Mouse (Mus musculus) liver, postnatal 0 days (tissue): ENCODE data around the gene Actr6. TPM values are rescaled to one million over a fixed set of nuclear protein-coding genes. Genes with fewer than 3 reads are reported as not detected.

Experiments used
- ATAC-seq: fragments of 200-750 bp; cut with Nextera tagmentation; 2 replicates; pipeline ENCODE4 v1.8.0; 2017; ENCODE audit warnings: mild to moderate bottlenecking, moderate library complexity
- DNase-seq: peaks from one replicate; pipeline ENCODE4 v3.0.0-alpha.2; 2016
- H3K27ac ChIP-seq: fragments of 300-500 bp; sonication (generic); 2 replicates; pipeline ENCODE4 v1.5.1; 2014; ENCODE audit warnings: antibody characterized with exemption, moderate library complexity, mild to moderate bottlenecking, low read depth
- H3K27me3 ChIP-seq: fragments of 300-500 bp; sonication (generic); 2 replicates; pipeline ENCODE4 v1.6.1; 2014; ENCODE audit warnings: low read length, control low read depth, mixed read lengths; ENCODE audit not compliant: insufficient read depth
- H3K36me3 ChIP-seq: fragments of 300-500 bp; sonication (generic); replicated peaks from 2 replicates; pipeline ENCODE4 v1.6.1; 2014; ENCODE audit warnings: mild to moderate bottlenecking, control low read depth, low read length, moderate library complexity, mixed read lengths; ENCODE audit not compliant: insufficient read depth
- H3K4me1 ChIP-seq: fragments of 300-500 bp; sonication (generic); 2 replicates; pipeline ENCODE4 v1.6.1; 2014; ENCODE audit warnings: antibody characterized with exemption, mild to moderate bottlenecking, control low read depth; ENCODE audit not compliant: insufficient read depth
- H3K4me2 ChIP-seq: fragments of 300-500 bp; sonication (generic); 2 replicates; pipeline ENCODE4 v1.6.1; 2014; ENCODE audit warnings: low read depth, mild to moderate bottlenecking, low read length, moderate library complexity, mixed read lengths
- H3K4me3 ChIP-seq: fragments of 300-500 bp; sonication (generic); 2 replicates; pipeline ENCODE4 v1.5.1; 2014; ENCODE audit warnings: low read depth, low read length
- H3K9ac ChIP-seq: fragments of 300-500 bp; sonication (generic); replicated peaks from 2 replicates; pipeline ENCODE4 v1.6.1; 2014; ENCODE audit warnings: mild to moderate bottlenecking, moderate library complexity
- H3K9me3 ChIP-seq: fragments of 300-500 bp; sonication (generic); 2 replicates; pipeline ENCODE4 v1.6.1; 2016; ENCODE audit warnings: mild to moderate bottlenecking, control low read depth, low read length, mixed read lengths
- CTCF ChIP-seq: sonication (generic); IDR thresholded peaks from 2 replicates; pipeline ENCODE4 v1.5.1; 2016; ENCODE audit warnings: antibody characterized with exemption, low read depth
- EP300 ChIP-seq: IDR thresholded peaks from 2 replicates; pipeline ENCODE4 v1.6.1; 2016; ENCODE audit warnings: antibody characterized with exemption, low read depth, mild to moderate bottlenecking
- WGBS: fragments of 180-500 bp; shearing (Covaris S2); extraction: QIAGEN DNeasy Blood & Tissue Kit; methylation state at CpG from one replicate; pipeline ENCODE4 v1.1.7; 2014; ENCODE audit not compliant: insufficient replicate concordance; 5-methylcytosine and 5-hydroxymethylcytosine counted together
- polyA plus RNA-seq: library from polyadenylated mRNA; unstranded; fragments of >200 nt; fragmentation: Nextera tagmentation; extraction: Ambion mirVana; gene quantifications from 2 replicates; pipeline ENCODE4 v1.2.1, GENCODE M21; 2015

Actr6 gene
- polyA plus RNA-seq, 1 experiment from 2014 or later, result 19.2 TPM

DNA sequence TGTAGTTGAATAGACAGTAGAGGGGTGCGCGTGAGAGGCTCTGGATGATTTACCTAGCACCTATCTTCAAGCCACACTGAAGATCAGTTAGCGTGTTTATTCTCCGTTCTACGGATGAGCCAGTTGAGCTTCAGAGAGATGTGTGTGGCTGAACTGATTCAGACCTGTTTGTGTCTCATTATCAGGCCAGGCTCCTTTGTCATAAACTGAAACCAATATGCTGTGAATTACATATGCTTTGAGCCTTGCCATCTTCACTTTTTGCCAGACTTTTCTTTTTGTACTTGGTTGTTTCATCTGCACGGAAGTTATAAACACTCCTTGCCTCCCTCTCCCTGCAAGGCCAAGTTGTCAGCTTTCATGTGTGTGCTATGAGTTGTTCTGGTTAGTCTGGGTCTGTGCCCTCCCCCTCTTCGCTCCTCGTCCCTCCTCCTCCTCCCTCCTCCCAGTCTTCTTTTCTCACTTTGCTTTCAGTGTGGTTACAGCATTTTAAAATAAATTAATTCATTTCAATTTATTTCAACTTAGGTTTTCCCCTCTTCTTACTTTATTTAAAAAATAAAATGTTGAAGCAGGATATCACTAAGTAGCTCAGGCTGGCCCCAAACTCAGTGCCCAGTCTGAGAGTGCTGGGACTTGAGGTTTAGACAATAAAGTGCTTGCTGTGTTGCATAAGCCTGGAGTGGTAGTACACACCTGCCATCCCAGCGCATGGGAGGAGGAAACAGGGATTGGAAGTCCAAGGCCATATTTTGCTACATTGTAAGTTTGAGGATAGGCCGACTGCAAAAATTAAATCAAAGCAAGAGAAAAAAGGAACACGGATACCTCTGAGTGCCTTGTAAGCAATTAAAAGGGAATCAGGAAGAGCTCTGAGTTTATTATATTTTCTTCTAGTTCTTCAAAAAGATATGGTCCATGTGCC, 34.0 kb upstream of the Actr6 start:
- Histone ChIP-seq H3K27me3 (no peaks in the 10 kb centered on the region), H3K4me1 (peaks cover 11% of the 10 kb centered on the region), H3K36me3 (no peaks in the 10 kb centered on the region), H3K9me3 (no peaks in the 10 kb centered on the region), H3K4me3 (no peak overlapping the region), H3K4me2 (no peak overlapping the region), H3K9ac (no peak overlapping the region), H3K27ac (no peak overlapping the region)
- DNase-seq, result no peak
- TF ChIP-seq CTCF, result no peak
- TF ChIP-seq EP300, result no peak
- 64% methylated on average over 11 of the region's 11 CpGs for WGBS
- ATAC-seq, result no peak

DNA sequence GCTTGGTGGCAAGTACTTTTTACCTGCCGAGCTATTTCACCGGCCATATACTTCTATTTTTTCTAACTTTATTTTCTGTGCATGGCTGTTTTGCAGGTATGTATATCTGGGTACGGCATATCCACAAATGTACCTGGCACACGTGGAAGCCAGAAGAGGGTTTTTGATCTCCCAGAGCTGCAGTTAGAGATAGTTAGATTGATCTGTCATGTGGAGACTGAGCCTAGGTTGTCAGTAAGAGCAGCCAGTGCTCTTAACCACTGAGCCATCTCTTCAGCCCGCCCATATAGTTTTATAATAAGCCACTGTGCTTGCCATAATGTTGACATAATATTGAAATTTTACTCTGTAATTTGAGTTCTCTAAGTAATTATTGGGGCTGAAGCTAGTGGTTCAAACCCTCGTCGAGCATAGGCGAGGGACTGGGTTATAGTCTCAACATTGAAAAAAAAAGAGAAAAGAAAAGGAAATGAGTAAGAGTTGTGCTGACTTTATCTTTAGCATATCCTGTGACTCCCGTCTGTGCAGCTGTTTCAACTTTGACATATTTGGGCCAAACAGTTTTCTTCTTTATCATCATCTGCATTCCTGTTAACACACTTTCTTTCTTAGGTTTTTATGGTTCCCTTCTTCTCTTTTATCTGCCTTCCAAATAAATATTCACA, 32.5 kb upstream of the Actr6 start:
- no peak for DNase-seq
- 49% methylated on average over 9 of the region's 9 CpGs for WGBS
- no peak overlapping the region for H3K4me2 ChIP-seq
- no peak overlapping the region for H3K4me3 ChIP-seq
- no peaks in the 10 kb centered on the region for H3K36me3 ChIP-seq
- no peaks in the 10 kb centered on the region for H3K9me3 ChIP-seq
- H3K27ac ChIP-seq, result no peak overlapping the region
- H3K9ac ChIP-seq, result no peak overlapping the region
- H3K27me3 ChIP-seq, result no peaks in the 10 kb centered on the region
- ATAC-seq, result no peak
- peaks cover under 1% of the 10 kb centered on the region for H3K4me1 ChIP-seq
- TF ChIP-seq CTCF (no peak), EP300 (peak; percentile 35; the same call in 1 of the 2 replicates)

DNA sequence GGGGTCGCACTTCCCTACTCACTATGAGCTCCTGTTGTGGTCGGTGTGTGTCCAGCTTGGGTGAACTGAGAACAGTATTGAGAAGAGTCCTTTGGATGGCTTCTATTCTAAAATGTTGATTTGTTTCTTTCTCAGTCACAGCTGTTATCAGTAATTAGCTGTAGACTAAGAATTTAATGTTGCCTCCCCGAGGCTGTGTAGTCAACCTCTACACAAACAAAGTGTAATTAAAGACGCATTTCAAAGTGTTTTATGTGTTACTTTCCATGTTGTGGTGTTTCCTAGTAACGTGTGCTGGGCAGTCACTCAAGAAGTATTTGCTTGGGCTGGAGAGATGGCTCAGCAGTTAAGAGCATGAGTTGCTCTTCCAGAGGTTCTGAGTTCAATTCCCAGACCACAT, 28.7 kb upstream of the Actr6 start:
- Histone ChIP-seq H3K9me3 (no peaks in the 10 kb centered on the region), H3K4me3 (no peak overlapping the region), H3K27ac (no peak overlapping the region), H3K36me3 (0 out of 2 replicates have a peak, but pooled peaks cover 3% of the 10 kb centered on the region), H3K4me1 (no peaks in the 10 kb centered on the region; the same call in none of the 2 replicates), H3K4me2 (no peak overlapping the region), H3K9ac (no peak overlapping the region), H3K27me3 (no peaks in the 10 kb centered on the region)
- ATAC-seq (no peak), DNase-seq (no peak)
- TF ChIP-seq CTCF (no peak), EP300 (no peak)
- 76% methylated on average over 5 of the region's 5 CpGs for WGBS

DNA sequence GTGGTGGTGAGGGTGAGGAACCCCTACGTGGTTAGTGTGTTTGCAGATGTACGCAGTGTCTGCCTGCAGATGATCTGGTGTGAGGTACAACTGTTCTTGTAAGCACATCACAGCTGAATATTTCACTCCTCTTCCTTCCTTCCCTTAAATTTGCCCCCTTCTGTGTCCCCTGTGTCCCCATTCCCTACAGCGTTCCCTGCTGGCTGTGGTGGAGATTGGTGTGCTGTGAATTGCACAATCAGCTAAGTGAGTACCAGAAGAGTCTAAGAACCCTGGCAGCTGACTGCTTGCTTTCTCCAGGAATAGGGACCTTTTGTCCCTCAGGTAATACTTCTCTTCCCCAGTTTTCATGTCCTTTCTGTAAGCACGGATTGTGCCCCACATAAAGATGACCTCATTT, 23.1 kb upstream of the Actr6 start:
- WGBS, result 61% methylated on average over 4 of the region's 4 CpGs
- H3K4me1 ChIP-seq, result peaks cover 13% of the 10 kb centered on the region

DNA sequence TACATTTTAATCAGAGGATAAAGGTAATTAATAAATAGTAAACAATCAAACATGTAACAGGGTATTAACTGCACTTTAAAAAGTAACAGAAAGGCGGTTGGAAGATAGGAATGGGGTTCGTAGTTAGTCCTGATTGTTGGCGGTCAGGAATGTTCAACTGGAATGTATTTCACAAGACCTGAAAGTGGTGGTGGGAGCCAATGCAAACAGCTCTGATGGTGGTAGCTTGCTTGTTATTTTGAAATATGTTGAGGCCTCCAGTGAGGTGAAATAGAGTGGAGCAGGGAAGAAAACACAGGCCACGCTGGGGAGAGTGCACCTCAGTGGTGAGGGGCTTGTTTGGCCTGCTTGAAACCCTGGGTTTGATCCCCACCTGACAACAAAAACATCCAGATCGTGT, 19.0 kb upstream of the Actr6 start:
- WGBS, result 56% methylated on average over 5 of the region's 5 CpGs
- Histone ChIP-seq H3K4me2 (no peak overlapping the region), H3K27me3 (no peaks in the 10 kb centered on the region), H3K9ac (no peak overlapping the region), H3K4me1 (peaks cover 39% of the 10 kb centered on the region), H3K27ac (peak overlapping the region; percentile 83), H3K9me3 (no peaks in the 10 kb centered on the region), H3K4me3 (no peak overlapping the region), H3K36me3 (no peaks in the 10 kb centered on the region; the same call in 1 of the 2 replicates)
- peak; percentile 86 for ATAC-seq
- peak; percentile 26 for DNase-seq
- no peak for TF ChIP-seq CTCF
- TF ChIP-seq EP300, result no peak

More for the DNA sequence above, 23.1 kb upstream of the Actr6 start:
- ATAC-seq (no peak), DNase-seq (no peak)
- no peak overlapping the region for H3K4me2 ChIP-seq
- H3K4me3 ChIP-seq, result no peak overlapping the region
- no peaks in the 10 kb centered on the region for H3K9me3 ChIP-seq
- peak; percentile 35 for TF ChIP-seq CTCF
- no peak for TF ChIP-seq EP300
- 0 out of 2 replicates have a peak, but pooled peaks cover 3% of the 10 kb centered on the region for H3K36me3 ChIP-seq
- H3K9ac ChIP-seq, result no peak overlapping the region
- no peaks in the 10 kb centered on the region for H3K27me3 ChIP-seq
- H3K27ac ChIP-seq, result peak overlapping the region; percentile 52; the same call in 1 of the 2 replicates

DNA sequence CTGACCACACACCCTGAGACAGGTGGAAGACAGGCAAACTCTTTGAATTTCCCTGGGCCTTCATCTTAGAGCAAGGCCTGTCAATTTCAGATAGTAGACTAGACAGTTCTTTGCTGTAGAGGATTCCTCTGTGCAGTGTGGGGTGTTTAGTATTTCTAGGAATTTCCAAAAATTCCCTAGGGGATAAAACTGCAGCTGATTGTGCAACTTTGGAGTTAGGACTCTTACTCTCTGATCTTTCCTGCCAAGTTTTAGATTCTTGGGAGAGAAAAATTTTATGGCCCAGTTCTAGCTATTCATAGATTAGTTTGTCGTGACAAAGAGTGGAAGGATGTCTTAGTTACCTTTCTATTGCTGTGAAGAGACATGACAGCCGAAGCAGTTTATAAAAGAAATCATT, 16.5 kb upstream of the Actr6 start:
- Histone ChIP-seq H3K9me3 (no peaks in the 10 kb centered on the region), H3K9ac (no peak overlapping the region), H3K4me2 (no peak overlapping the region), H3K36me3 (no peaks in the 10 kb centered on the region; the same call in 1 of the 2 replicates), H3K27me3 (no peaks in the 10 kb centered on the region), H3K4me3 (no peak overlapping the region), H3K27ac (no peak overlapping the region), H3K4me1 (peaks cover 40% of the 10 kb centered on the region)
- no peak for DNase-seq
- TF ChIP-seq CTCF (no peak), EP300 (no peak)
- 83% methylated on average over 2 of the region's 2 CpGs for WGBS
- no peak for ATAC-seq
